Mouse (Mus musculus) B cell, adult 2 months (primary cell): Measurements from ENCODE around the gene Cep152.

Source experiments
- DNase-seq, 2 experiments: peaks; one replicate each; pipeline ENCODE4 v3.0.0; 2022

Gene Cep152

DNA sequence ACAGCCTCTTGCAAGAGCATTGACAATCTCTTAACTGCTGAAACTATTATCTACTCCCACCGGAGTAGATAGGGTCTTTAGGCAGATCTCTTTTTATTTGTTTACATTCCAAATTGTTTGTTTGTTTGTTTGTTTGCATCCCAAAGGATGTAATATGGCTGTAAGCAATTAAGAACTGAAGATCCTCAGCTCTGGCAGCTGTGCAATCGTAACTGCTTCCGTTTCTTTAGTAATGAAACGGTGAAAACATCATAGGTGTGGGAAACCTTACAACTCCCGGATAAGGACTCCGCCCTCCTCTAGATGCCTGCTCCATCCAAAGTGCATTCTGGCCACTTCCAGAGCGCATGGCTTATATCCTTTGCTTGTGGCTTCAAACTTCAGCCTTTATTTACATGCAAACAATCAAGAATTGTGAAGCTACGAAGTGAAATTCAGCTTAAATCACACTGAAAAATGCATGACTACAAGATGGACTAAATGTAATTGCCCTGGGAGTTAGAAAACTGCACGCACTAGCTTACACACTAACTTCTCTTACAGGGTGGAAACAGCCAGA is 707 bp downstream of the Cep152 start:
- no peak for DNase-seq

DNA sequence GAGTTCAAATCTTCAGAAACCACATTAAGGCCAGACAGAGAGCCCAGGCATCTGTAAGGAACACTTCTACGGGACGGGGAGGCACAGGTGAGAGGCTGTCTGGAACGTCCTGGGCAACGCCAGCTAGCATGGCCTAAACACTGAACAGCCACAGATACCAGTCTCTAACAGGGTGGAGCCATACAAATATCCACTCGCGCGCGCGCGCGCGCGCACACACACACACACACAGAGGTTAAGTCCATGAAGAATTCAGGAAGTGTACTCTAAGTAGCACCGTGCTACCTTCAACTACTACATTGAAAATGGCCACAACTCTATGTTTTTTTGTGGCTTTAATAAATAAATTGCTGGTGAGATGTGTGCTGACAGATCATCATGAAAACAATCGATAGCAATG is 1.7 kb downstream of the Cep152 start:
- DNase-seq, result no peak

DNA sequence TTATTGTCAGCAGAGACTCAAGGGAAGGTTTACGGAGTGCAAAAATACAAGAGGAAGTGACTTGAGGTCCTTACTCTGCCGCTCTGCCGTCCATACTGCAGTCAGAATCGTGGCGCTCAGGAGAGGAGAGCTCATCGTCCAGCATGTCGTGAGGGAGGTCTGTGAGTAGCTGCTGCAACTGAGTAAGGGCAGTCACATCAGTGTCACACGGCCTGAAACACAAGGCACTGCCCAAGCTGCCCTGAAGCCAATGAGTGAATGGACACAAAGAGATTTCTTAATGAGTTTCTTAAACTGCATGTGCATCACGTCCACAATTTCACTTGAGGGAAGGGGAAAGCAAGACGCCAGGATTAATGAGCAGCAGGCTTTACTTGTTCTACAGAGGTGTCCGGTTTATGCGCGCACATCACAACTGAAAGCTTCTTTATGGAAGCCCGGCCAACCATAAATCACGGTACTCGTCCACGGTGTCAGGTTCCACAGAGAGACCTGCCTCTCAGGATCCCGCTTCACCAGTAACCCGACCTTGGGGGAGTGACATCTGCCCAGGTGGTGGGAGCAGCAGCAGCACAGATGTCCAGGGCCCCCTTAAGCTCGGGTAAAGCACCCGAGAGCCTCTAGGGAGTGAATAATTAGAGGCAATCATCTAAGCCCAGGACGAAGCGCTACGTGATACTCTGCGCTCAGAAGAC is 4.6 kb downstream of the Cep152 start:
- DNase-seq, result no peak

DNA sequence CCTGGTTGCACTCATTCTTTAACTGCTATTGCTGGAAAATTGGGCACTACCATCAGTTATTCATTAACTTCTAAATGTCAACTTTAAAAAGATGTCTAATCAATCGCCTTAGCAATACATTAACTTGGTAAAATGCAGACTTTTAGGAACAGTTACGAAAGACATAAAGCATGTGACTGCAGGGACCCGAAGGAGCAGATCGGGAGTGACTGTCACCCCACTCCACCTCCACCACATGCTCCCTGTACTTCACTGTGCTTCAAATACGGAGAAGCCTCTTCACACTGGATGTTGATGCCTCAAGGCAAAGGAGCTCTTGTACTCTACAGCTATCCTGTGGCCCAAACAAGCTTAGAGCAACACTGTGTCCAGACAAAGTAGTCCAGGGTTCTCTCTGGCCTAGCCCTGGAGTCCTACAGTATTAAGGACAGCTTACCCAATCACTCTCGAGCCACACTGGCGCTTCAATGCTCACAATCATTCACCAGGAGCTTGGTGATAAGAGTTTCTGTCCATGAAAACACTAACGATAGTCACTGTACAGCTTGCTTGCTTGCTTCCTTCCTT is 9.0 kb downstream of the Cep152 start:
- no peak for DNase-seq

DNA sequence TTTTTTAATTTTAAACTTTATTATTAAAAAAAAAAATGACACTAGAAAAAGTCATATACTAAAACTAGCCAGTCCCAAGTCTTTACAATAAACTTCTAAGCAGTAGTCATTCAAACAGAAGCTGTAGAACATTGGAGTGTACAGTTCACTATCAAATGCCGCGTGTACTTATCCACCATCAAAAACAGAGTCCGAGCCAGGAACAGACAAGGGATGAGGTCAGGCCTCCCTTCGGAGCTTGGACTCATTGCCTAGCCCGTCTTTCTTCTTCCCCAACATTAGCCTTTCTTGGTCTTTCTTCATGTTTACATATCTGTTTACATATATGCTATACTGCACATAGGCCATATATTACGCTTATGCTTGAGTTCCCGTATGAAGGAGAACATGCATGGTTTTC is 9.5 kb downstream of the Cep152 start:
- DNase-seq, result no peak

DNA sequence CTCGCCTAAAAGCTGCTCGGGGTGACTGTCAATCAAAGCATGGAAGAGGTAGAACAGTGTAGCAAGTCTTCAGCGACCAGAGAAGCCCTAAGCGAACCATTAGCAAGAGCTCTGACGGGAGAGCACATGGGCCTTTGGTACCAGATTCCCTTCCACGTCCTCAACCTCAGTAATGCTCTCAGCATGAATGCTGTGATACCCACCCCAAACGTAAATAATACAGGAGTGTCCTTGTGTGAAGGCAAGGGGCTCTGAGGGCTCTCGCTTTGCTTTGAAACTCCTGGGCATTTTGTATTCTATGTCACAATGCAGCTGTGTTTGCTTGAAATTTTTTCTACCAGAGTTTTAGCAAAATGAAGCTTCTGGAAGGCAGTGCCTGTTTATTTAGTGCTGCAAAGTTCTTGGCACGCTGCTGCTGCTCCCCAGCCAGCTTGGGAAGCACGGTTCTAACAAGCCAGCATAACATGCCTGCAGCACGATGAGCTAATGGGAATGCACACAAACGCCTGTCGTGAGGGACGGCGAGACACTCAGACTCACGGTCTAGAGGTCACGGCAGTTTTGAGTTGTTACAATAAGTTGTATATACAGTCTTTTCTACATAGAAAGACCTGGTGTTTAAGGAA is 18.6 kb downstream of the Cep152 start:
- DNase-seq, result no peak

DNA sequence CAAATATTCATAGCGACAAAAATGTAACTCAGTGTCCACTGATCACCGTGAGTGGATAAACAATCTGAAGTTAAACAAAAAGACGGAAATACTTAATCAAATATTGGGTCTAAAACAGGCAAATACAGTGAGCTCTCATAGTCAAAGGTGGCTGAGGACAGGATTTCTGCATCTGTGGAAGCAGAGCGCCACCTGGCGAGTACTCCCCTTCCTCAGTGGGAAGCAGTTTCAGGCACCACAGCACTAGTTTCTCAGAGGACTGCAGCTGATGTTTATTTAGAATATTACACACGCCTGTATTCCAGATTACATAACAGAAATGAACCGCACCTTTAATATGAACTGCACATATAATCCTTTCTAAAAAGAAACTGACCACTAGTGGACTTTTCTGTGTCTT is 20.3 kb downstream of the Cep152 start:
- peak in 1 of 2 experiments; percentile 8 for DNase-seq

DNA sequence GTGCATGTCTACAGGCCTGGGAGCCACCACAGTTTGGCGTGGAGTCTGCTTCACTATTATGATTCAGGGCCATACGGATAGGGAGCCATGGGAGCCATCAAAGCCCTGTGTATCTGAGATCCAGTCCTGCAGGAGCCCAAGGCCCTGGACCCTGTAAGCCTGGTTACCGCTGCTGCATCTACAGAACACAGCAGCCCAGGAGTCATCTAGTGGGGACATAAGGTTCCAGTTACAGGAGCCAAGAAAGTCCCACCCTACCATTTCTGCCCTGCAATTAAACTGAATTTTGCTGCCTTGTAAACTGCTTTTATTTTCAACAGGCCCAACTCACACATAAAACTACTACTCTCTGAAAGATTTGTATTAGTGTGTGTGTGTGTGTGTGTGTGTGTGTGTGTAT is 21.9 kb downstream of the Cep152 start:
- no peak for DNase-seq

DNA sequence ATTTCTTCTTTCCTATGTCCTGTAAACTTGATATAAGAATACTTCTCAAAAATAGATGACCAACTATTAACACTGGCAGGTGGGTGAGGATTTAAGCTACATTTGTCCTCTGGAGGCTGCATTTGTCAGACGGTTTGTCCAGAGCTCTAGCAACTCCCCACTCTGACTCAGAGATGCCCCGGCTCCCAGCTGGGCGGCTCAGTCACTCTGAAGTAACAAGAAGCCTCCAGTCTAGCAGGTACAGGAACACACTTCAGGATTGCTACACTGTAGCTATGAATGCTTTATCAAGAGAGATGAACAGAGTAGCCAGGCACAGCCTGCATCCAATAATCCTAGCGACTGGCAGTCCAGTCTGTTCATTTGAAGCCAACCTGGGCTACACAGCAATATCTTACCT is 26.0 kb downstream of the Cep152 start:
- DNase-seq, result no peak

DNA sequence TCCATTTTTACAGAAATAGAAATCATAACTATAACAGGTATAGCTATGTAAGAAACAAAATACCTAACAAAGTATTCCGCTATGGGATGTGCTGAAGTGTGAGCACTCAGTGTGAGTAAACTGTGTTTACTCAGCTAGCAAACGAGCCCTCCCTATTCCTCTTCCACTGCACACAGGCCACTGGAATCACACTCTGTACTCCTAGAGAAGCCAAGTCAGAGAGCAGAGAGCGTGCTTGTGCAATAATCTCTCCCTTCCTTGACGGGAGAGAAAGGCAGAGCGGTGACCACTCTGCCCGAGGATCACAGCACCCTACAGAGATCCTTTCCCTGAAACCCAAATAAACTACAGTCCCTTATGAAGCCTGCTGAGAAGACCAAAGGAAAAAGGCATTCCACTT is 26.7 kb downstream of the Cep152 start:
- DNase-seq, result no peak

DNA sequence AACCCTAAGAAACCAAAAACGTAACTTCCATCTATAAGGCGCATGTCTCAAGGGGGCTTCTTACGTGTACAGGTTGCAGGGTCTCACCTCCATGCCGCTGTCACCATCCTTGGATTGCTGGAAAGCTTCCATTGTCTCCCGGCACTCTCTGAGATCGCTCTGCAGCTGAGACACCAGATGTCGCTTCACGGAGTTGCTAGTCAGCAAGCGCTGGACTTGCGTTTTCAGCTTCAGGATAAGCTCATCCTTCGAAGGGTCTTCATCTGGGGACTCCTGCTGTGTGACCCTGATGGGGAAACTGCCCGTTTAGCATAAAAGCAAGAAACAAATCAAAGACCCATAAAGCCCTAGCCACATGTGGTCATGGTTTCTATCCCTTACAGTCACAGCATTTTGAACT is 30.1 kb downstream of the Cep152 start:
- no peak for DNase-seq

DNA sequence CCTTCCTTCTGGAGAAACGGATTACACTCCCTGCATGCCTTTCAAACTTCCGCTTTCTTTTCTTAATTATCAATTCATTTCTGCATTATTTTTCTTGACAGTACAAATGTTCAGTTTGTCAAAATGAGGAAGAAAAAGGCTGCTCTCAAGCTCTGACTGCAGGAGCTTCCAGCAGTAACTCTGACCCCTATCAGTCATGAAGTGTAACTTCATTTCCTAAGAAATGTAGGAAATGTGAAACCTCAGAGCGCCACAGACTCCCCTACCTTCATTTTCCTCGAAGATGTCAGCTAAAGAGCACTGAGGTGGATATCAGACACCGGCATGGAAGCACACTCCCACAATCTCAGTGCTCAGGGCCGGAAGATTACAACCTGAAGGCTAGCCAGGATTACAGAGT is 30.8 kb downstream of the Cep152 start:
- DNase-seq, result no peak

DNA sequence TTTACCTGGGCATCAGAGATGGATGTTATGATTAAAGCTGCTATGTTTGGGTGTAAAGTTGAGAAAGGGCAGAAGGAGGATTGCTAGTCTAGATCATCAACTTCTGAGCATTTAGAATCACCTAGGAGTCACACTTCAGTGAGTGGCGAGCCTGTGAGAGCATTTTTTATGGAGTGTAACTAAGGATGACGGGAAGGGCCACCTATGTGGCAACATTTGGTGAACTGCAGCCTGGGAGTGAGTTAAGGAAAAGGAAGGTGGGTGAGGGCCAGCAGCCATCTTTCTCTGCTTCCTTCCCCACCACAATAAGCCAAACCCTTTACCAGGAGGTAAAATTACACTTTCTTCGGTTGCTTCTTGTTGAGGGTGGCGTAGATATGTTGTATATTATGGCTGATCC is 33.0 kb downstream of the Cep152 start:
- DNase-seq, result no peak

DNA sequence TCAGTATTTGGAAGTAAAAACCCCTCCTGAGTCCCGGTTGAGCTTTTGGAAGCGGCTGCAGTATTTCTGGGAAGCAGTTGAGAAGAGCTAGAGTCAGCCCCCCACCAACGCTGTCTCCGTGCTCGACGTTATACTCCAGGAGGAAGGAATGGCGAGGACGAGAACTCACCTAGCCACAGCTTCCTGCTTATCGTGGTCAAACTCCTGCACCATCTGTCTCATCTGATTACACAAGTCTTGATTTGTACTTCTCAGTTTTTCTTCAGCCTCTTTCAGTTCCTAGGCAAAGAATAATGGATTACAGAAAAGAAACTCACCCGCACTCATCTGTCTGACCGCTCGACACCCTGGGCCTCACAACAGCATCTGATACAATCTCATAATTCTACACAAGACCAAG is 35.6 kb downstream of the Cep152 start:
- no peak for DNase-seq

DNA sequence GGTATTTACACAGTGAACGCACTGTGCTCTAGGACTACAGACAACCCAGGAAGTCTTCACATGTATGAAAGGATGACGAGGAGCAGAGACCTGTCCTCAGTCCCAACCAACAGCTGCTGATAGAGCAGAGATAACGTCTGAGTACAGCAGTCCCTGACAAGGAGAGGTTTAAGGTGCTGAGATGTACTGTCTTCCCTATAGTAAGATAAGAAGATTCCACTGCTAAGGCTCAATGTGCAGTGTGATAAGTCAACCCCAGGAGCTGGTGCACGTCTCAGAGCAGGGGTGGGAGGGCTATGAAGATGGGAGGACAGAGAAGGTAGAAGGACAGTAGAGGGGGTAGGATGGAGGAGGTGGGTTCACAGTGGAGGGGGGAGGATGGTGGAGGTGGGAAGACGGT is 43.8 kb downstream of the Cep152 start:
- DNase-seq, result no peak

DNA sequence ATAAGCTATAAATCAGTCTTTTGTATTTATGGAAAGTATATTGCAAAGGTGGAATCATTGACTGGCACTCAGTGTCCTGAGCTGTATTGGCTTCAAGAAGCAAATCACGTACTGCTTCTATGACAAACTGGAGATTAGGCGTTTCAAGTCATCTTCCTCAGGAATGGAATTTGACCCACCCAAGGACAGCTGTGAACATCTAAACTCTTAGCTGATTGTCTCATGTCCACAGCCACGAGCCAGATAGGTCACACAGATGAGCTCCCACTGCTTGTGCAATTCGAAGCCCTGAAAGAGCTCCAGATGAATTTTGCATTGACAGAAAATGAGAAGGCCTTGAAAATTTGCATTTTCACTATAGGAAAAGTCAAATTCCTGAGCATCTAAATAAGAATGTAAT is 47.2 kb downstream of the Cep152 start:
- no peak for DNase-seq

DNA sequence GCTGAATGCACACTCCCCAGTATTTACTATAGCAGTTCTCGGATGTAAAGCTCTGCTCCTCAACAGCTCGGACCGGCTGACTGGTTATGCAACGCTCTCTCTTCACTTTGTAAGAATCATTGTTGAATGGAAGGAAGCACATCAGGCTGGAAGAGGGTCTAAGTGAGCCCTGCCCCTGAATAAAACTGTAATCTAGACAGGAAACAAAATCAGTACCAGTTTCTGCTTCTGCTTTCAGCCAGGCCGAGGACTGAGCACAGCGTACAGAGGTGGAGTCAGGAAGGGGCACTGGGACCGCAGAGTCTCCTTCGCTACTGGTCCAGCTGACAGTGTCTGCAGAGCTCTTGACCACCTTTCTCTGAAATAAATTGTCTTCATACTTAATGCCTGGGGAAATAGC is 48.4 kb downstream of the Cep152 start:
- no peak for DNase-seq

DNA sequence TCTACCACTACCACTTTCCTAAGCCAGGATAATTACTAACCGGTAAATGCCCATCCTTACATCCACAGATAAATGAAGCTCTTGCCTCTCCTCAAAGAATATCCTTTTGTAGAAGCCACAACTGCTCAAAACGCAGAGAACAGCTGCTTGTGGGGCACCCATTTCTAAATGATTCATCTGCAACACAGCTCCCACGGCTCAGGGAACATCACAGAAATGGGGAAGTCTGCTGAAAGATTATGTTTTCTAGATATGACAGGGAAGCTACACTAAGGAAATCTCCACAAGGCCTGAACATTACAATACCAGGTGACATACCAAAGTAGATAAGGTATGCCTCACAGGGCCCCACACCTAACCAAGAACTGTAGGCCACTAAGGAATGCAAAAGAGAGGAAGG is 49.1 kb downstream of the Cep152 start:
- no peak for DNase-seq

DNA sequence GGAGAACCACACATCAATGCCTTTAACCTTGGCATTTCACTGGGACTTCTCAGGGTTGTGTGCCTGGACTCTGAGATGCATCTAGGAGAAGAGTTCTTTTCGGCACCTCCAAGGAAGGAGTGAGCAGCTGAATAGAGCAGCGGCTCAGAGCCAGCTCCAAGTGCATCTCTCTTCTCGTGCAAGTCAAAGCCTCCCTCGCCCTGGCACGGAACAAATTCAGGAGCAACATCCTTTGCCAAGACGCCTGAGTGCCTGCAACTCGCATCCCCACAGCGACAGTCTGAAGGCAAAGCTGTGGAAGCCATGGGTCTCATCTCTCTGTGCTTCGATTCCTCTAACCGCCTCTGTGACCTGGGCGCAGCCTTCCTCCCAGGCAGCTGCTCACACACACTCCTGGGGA is 61.0 kb downstream of the Cep152 start:
- no peak for DNase-seq

DNA sequence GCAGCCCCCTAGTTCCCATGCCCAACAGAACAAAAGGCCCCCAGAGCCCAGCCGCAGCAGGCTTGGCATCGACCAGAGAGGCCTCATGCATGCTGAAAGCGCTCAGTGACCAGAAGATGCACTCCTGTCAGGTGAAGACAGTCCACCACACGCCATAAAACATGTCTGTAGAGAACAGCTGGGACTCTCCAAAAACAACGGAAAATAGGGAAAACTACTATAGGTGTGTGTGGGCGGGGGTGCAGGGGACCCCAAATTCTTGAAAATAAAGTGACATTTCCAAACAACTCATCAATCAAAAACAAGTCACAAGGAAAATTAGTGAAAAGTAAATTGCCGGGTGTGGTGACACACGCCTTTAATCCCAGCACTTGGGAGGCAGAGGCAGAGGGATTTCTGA is 62.5 kb downstream of the Cep152 start:
- no peak for DNase-seq

DNA sequence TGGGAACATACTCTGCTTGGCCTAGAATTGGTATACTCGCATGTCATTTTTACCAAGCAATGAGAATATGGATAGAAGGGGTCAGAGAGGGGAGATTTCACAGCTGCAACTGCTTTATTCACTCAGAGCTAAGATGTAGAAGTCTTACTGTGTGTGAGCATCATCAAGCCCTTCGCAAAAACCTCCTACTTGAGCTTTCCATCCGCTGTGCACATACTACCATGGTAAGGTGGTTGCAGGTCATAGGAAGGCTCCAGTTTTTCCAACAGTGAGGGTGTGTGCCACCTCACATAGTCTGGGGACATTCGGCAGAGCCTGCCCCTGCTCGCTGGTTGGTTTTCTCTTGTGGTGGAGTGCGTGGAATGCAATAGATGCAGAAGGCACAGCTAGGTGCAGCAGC is 64.9 kb downstream of the Cep152 start:
- DNase-seq, result no peak

DNA sequence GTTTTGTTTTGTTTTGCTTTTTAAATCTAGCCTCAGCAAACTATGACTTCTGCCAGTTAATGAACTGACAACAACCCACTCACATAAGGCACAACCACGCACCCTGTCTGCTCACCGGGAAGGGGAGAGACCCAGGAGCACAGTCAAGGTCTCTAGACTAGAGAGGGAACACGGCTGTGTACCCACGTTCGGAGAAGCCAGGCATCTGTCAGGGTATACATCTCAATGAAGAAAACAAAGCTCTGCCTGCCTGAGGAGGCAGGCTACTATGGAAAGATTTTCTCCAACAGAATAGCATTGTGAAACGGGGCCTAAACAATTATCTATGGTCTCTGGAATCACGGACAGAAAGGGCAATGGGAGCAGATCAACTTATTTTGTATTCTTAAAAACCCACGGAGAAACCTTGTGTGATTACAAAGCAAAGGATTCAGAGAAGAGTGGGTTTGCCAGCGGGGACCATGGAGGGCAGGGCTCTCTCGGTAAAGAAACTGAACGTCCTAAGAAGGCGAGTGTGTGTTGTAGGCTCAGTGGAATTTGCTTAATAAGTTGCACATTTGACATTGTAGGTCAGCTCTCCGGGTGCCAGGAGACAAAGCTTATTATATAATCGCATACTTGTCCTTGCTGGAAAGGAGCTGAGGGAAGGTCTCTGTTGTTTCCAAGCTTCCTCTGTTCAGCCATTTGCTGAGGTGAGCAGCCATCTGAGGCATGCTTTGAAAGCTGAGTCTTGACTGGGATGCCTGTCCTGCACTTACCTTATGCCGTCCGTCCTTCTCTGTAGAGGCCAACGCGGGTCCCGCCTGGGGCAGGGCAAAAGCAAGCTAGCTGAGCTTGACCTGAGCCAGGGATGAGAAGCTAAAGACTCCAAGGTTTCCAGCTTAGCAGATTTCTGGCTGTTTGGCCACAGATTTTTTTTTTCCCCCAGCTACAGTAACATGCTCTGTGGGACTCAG is 66.0 kb downstream of the Cep152 start:
- DNase-seq, result no peak

DNA sequence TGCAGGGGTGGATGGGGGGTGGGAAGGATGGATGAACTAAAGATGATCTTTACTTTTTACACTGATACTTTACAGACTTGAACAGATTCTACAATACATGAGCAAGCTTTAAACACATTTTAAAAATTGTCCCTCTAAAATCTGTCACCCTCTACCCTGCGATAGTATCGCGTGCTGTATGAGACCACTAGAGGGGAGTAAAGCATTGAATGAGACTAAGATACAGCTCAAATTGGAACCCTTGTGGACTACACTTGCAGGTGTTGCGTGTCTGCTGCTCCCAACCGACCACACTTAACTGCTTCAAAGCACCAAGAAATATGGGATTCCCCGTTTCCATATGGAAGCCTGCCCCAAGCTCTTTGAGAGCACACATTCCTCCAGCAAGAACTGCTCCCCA is 69.1 kb downstream of the Cep152 start:
- DNase-seq, result no peak
